Mouse (Mus musculus) fat pad, adult 2 months (tissue): ENCODE data around the gene Rpain.

Experiments
- DNase-seq: peaks from one replicate; pipeline ENCODE4 v3.0.0-alpha.2; 2011; ENCODE audit warnings: low read depth, low spot score; ENCODE audit errors: extremely low read depth

The Rpain gene

DNA sequence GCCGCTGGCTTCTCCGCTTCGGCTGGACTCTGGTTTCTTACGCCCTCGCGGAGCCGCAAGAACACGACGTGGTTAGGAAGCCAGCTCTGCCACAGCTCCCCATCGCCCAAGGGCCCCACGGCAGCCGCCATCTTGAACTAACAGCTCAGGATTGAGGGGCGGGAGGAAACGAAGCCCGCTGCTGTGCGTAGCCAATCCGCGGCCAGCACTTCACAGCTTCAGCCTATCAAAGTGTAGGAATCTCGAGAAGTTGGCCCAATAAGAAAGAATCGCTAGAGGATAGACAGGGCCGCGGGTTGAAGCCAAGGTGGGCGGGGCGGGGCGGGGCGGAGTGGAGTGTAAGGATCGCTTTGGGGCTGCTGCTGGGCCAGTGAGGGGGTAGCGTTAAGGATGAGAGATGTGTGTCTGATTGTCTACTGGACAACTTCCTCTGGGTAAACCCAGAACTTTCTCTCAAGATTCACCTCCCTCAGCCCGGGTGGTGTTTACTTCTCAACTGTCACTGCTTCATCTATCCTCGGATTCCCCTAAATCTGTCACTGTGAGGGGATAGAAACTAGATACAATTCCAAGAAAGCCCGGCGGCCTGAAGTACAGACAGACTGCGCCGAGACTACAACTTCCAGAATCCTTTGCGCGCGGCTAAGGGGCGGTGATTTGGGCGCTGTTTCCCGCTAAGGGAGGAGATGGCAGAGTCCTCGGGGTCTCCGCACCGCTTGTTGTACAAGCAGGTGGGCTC, at the start of gene Rpain, which contains the start of gene Nup88:
TSS of gene Rpain (plus strand) at position 393 of the 739 bp plus-strand sequence.
TSS of gene Nup88 (minus strand) at position 153 of the 739 bp plus-strand sequence.
- peak; percentile 80 for DNase-seq

DNA sequence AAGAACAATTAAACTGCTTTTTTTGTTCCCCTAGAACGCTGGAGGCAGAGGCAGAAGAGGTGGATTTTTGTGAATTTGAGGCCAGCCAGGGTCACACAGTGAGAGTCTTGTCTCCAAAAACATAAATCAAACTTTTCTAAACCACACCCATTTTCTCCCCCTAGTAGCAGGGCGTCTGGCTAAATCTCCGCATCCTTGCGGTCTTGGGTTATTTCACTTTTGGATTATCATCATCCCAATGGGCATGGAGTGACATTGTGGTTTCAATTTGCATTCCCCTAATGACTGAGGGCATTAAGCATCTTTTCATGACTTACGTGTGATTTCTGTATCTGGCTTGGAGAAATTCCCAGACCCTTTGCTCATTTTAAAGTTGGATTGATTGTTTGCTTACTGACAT, 38.6 kb upstream of the Rpain start:
- no peak for DNase-seq

DNA sequence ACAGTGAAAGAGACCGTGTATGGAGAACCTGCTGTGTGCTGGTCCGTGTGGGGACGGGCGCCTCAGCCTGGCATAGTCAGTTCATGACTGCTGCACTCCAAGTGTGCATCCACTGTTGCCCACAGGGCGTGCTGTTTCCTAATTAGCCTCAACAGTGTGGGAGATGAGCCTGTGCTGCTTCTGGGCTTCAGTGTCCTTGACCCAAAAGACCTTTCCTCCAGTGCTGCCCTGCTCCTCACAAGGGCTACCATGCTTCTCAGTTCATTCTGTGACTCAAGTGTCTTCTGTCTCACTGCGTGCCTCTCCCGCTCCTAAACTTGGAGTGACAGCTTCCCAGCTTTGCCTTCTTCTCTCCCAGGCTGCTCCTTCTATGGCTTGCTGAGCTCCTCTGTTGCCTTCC, 34.7 kb upstream of the Rpain start:
- DNase-seq, result no peak

DNA sequence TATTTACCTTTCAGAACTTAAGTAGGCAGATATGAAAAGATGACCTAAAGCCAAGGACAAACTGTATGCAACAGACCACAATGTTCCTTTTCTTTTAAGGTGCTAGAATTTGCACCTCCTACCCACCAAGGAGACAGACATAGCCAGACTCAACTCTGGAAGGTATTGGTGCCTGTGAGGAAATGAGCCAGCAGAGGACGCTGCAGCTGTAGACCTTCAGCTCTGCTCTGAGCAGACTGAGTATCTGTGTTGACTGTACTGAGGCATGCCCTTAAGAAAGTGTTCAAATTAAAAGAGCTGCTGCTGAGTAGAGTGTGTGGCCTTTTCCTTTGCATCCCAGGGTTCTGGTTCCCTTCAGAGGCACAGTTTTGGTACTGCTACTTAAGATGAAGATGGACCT, 27.4 kb upstream of the Rpain start:
- no peak for DNase-seq

DNA sequence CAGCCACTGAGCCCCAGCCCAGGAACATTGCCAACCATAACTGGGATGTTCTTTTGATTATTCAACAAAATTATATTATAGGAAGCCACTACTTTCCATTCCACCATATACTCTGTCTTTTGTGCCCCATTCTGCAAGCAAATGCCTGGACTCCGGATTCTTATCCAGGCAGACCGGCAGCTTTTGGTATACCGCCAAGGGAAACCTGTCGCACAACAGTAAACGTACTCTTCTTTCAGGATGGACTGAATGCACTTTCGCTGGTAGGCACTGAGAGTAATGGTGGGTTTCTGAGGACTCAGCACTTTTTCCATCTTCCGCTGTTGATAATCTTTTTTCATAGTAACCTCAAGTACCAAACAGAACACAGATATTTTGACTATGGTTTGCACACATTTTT, 26.4 kb upstream of the Rpain start:
- no peak for DNase-seq

DNA sequence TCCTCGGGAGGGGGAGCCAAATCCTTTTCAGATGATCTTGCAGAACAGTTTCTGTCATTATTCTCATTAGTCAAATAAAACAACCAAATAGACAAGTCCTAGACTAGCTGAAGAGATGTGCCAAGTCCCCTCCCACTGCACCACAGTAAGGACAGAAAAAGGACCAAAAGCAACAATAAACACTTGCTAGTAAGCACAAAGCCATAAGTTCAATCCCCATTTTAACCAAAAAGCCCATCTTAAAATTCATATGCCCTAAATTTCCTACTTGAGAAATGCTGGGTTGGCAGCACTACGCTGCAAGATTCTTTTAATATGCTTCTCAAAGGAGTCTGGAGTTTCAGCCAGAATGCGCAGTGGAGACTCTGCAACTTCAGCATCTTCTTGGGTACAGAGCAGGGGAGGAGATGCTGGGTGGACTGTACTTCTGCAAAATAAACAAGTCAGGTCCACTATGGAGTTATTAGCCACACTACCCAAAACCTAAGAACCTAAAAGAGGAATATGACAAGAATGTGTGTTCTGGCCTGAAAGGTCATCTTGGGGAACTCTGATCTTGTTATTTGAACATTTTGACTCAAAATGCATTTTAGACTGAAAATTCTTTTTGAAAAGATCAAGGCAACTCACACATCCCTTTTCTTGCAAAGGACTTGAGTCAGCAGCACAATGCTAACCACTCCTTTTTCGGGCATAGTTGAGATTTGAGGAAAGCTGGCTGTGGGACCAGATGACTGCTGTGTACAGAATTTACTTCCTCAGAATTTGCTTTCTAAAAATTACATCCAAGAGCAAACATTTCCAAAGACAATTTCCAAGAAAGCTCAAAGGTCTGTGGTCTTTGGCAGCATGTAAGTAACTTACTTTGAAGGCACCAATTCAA, 24.8 kb upstream of the Rpain start:
- DNase-seq, result no peak

DNA sequence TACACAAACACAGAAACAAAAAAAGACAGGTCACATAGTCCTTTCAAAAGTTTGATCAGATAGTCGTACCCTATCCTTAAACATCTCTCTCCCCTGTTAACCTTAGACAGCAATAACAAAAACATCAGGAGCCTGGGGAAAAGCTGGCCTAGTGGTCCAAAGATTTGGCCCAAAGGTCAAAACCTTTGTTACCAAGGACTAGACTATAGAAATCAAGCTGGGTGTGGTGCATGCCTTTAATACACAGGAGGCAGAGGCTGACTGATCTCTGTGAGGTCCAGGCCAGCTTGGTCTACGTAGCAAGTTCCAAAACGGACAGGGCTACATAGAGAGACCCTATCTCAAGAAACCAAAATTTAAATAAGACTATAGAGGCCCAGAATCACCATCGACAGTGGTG, 15.3 kb upstream of the Rpain start:
- DNase-seq, result no peak

DNA sequence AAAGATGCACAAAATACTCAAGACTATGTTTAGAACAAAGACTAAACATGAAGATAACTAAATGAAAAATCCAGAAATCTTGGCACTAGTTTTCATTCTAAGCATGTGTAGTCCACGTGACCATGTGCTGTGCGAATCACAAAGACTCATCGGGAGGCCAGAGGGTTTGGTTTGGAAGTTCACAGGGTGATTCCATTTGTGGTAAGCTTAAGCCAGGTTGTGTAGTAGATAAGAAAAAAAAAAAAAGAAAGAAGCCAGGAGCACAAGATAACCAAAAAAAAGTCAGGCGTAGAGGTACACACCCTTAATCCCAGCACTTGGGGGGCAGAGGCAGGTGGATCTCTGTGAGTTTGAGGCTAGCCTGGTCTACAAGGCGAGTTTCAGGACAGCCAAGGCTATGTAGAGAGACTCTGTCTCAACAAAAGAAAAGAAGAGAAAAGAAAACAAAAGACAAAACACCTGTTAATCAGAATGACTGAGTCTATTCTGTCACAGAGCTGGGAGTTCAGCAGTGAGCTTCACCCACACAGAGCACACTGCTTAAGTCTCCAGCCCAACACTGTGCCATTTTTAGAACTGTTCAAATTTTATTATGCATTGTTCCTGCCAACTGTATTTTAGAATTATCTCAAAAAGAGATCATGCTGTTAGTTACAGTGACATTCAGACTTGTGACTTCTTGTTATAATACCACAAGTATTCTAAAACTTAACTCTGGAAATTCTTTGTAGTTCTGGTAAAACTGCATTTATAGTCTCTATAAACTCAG, 9.0 kb upstream of the Rpain start:
- DNase-seq, result no peak

DNA sequence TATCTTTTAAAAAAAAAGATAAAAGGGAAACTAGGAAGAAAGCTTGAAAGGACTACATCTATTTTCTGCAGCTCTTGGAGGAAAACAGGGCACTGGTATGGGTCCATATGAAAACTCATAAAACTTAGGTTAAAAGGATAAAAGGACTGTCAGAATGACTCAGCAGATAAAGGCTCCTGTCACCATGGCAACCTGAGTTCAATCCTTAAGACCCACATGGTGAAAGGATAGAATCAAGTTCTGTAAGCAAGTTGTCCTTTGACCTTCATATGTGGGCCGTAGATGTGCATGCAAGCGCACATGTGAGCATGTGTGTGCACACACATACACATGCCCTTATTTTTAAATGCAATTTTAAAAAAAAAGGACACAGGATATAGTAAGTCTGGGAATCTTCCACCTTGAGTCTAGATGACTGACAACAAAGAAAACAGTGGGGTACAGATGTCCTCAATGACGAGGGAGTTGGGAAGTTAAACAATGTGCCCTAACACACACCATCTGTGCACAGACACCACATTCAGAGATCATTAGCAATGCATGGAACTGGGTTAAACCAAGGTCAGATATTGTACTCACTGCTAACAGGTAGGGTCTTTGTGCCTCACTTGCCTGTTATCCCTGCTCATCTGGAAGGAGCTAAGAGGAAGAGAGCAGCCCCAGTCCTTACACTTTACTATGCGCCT, 5.6 kb upstream of the Rpain start:
- DNase-seq, result no peak

DNA sequence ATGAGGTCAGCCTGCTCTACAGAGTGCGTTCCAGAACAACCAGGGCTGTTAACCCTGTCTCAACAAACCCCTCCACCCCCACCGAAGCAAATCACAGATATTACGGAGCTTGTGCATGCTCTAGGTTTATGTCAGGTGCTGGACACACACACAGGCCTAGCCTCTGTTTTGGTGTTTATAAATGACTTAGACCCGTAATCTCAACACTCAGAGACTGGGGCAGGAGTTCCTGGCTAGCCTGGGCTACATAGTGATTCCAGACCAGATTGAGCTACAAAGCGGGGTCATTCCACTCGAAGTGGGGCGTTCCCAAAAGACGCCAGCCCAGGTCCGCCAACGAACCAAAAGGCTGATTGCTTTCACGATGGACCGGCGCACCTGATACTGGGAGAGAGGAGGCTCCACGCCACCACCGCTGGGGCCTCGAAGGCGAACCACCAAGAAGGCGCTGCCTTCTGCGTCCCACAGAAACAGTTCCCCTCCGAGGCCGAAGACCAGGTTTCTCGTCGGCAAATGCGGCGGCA, 680 bp upstream of the Rpain start:
- no peak for DNase-seq

DNA sequence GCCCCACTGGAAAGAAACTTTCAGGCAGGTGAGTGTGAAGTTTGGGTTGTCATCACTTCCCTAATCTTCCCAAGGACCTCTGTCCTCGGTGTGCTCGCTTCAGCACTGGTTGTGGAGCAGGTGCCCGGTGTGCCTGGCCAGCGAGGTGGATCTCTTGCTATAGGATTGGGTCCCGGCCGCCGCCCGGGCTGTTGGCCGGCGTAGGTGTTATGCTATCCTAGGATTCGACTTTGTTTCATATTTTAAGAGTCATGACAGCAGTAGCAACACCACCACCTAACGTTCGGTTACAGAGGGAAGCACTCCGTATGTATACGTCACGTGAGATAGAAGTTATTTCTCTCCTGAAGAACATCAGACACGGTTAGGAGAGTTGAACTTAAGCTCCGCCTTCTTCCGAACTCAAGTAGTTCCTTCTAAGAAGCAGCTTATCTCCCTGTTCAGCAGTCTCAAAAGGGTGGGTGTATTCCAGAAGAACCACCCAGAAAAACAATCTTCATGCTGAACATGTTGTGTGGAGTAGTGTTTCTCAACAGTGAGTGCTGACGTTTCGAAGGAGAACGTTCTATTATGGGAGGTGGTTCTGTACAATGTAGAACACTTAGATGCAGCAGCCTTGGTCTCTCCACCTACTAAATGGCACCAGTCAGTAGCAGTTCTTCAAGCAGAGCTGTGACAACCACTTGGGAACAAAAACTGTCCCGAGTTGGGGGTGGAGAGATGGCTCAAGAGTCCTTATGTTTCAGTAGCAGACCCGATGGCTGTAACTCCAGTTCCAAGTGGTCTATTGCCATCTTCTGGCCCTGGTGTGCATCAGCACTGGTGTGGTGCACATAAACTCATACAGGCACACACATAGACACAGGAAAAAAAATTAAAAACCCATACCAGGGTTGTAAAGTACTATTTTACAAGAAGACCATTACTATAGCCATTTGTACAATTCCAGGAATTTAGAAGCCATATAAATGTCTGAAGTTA, 837 bp downstream of the Rpain start:
- DNase-seq, result no peak

DNA sequence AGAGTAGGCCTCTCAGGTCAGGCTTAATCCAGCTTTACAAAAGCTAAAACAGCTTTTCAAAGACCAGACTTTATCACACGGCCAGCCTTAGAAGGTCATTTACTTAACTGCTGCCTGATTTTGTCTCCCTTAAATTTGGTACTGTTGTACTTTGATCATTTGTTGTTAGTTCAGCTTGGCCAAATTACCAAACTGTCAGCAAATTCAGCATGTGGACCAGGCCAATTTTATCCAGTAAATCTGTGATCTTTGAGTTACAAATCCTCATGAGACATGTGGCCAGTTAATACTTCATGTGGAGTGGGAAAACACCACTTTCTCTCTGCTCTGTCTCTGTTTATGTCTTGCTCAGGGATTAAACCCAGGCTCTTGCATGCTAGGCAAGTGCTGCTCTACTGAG, 2.6 kb downstream of the Rpain start:
- DNase-seq, result no peak

DNA sequence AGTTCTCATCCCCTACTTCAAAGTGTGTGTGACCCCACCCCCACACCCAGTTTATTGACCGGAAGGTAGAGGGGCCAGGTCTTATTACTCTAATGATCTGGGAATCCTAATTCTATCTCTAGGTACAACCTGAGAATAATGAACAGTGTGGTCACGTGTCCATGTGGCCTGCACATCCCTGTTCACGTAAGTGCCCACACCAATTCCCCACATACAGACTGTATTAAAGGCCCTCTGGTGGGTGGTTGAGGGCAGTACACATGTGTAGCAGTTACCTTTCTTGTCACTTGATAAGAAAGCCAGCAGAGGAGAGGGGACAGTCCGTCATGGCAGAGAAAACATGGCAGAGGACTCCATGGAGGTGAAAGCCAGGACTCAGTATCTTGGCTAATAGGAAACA, 3.9 kb downstream of the Rpain start:
- DNase-seq, result no peak

DNA sequence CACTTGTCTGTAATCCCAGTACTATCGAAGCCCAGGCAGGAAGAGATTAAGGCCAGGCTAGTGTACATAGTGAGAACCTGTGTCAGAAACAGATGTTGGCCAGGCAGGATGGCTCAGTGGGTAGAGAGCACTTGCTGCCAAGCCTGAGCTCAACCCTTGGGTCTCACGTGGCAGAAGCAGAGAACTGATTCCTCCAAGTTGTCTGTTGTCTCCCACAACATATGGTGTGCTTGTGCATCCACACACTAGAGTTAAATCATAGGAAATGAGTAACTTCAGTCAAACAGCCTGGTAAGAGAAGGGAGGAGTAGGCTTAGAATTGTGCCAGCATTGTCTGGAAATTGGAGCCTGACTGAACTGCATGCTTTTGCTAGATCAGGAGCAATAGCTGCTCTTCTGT, 5.2 kb downstream of the Rpain start:
- no peak for DNase-seq

DNA sequence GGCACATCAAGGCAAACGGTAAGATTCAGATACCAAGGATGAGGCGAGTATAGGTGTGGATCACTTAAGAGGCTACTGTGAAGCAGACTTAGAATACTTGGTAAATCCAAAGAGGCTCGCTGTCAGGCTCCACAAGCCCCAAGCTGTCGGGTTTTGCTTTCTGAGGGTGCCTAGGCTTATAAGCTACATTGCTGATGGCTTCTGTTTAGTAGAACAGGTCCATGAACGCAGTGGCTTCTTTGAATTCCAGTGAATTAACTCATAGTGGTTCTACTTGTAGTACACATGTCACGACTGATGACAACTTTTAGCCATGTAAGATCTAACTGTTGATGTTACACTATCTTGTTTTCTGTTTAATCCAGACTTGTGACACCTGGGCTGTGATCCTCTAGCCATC, 7.3 kb downstream of the Rpain start:
- no peak for DNase-seq

DNA sequence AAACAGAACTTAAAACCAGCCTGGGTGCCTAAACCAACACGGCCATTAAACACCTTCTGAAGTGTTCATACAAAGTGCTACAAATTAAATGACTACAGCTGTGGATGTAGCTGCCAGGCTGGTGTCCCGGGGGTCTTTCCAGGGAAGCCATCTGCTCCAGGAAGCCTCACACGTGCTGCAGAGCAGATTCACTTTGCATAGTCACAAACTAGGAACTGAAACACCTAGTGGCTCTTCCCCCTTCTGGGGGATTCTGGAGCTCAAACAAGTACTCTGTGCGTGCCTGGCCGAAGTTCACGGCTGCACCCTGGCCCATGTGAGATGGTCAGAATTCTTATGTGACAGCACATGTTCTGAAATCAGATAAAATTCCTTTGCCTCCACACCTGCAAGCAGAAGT, 10.2 kb downstream of the Rpain start:
- DNase-seq, result no peak

DNA sequence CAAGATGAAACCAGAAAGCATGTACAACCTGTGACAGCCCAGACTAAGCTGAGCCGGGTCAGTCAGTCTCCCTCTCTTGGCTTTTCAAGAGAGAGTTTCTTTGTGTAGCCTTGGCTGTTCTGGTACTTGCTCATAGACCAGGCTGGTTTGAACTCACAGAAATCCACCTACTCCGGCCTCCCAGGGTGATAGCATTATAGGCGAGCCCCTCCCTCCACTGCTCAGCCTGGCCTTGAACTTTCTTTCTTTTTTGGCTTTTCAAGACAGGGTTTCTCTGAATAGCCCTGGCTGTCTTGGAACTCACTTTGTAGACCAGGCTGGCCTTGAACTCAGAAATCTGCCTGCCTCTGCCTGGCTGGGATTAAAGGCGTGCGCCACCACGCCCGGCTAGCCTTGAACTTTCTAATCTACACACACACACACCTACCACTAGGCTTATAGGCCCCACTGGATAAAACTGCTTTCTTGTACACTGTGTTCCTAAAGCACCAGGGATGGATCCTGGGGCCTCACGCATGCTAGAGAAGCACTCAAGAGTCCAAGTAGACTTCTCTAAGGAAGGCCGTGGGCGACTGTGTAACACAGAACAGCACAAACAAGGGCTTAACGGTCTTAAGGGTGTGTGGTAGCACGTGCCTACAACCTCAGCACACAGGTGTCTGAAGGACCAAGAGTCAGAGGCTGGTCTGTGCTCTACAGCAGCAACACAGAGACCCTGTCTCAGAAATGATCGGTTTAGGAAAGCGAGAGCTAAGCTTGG, 10.9 kb downstream of the Rpain start:
- DNase-seq, result no peak

DNA sequence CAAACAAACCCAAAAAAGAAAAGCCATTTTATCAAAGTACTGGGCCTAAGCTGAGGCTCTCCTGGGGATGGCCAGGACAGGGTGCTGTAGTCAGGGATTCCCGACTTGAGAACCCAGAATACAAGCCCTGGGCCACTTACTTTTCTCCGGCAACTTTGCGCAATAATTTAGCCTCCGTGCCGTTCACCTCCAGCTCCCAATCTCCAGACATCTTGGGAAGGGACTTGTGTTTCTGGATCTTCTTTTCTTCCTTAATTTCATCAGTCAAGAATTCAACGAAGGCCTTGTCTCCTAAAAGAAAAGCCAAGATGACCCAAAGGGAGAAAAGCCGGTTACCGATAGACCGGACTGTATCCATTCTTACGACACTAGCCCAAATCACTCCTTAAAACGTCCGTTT, 12.0 kb downstream of the Rpain start:
- DNase-seq, result no peak
